Mouse (Mus musculus) CH12.LX (cell line): Measurements from ENCODE around the gene Abcc3. TPM values are rescaled to one million over a fixed set of nuclear protein-coding genes. Genes with fewer than 3 reads are reported as not detected.

Source experiments
- DNase-seq: peaks from one replicate; pipeline ENCODE4 v3.0.0-alpha.2; 2013; ENCODE audit errors: extremely low read depth
- H3K27ac ChIP-seq: 2 replicates; pipeline ENCODE4 v1.5.1; 2012; ENCODE audit warnings: low read depth, mild to moderate bottlenecking, control low read depth, moderate library complexity; ENCODE audit not compliant: insufficient read depth
- H3K27me3 ChIP-seq: replicated peaks from 2 replicates; pipeline ENCODE3; 2012; ENCODE audit warnings: inconsistent platforms
- H3K36me3 ChIP-seq, 2 experiments: replicated peaks in 1 of 2; 2 replicates each; pipeline versions ENCODE3 to v1.6.1; 2012; ENCODE audit warnings: inconsistent platforms in 1 of 2, low read length in 1 of 2, mild to moderate bottlenecking in 1 of 2, mixed read lengths in 1 of 2, moderate library complexity in 1 of 2; ENCODE audit not compliant: control insufficient read depth in 1 of 2, insufficient read depth in 1 of 2
- H3K4me1 ChIP-seq, 2 experiments: 2 replicates each; pipeline ENCODE4 v1.6.1; 2012; ENCODE audit warnings: inconsistent platforms in 1 of 2, moderate library complexity in 1 of 2; ENCODE audit not compliant: insufficient read depth in 2 of 2, control insufficient read depth in 1 of 2
- H3K4me2 ChIP-seq: 2 replicates; pipeline ENCODE4 v1.6.1; 2012; ENCODE audit warnings: low read depth, mild to moderate bottlenecking, control low read depth; ENCODE audit not compliant: poor library complexity, insufficient read depth, severe bottlenecking
- H3K4me3 ChIP-seq, 3 experiments: fragments of 150-350 bp in 1 of 3; sonication (generic) in 1 of 3; replicated peaks in 1 of 3; 2 replicates each; pipeline versions ENCODE3 to v1.5.1; 2011 to 2012; ENCODE audit warnings: low read depth in 2 of 3, low read length in 2 of 3, mild to moderate bottlenecking in 2 of 3, moderate library complexity in 2 of 3, control low read depth in 1 of 3, improper control_type of control experiment in 1 of 3, inconsistent platforms in 1 of 3, mixed read lengths in 1 of 3; ENCODE audit not compliant: poor library complexity in 1 of 3
- H3K79me2 ChIP-seq: replicated peaks from 2 replicates; pipeline ENCODE4 v1.6.1; 2012; ENCODE audit warnings: mild to moderate bottlenecking, moderate library complexity; ENCODE audit not compliant: control insufficient read depth, poor library complexity, insufficient read depth, severe bottlenecking; ENCODE audit errors: extremely low read depth
- H3K9ac ChIP-seq: 2 replicates; pipeline ENCODE4 v1.6.1; 2012; ENCODE audit warnings: low read depth, mild to moderate bottlenecking, control low read depth, moderate library complexity; ENCODE audit not compliant: insufficient read depth
- H3K9me3 ChIP-seq: replicated peaks from 2 replicates; pipeline ENCODE3; 2012; ENCODE audit warnings: low read length, inconsistent platforms, mixed read lengths
- BHLHE40 ChIP-seq: IDR thresholded peaks from 2 replicates; pipeline ENCODE4 v1.6.1; 2011; ENCODE audit warnings: mild to moderate bottlenecking, low read depth, low read length, improper control_type of control experiment
- CTCF ChIP-seq, 2 experiments: IDR thresholded peaks in 1 of 2; conservative IDR thresholded peaks in 1 of 2; 2 replicates each; pipeline ENCODE4 v1.5.1; 2011 to 2012; ENCODE audit warnings: low read depth in 2 of 2, low read length in 2 of 2, improper control_type of control experiment in 1 of 2, inconsistent platforms in 1 of 2, mild to moderate bottlenecking in 1 of 2, moderate library complexity in 1 of 2
- ELF1 ChIP-seq: IDR thresholded peaks from 2 replicates; pipeline ENCODE4 v1.6.1; 2014; ENCODE audit warnings: low read depth, mild to moderate bottlenecking, inconsistent platforms, low read length, improper control_type of control experiment
- ETS1 ChIP-seq: conservative IDR thresholded peaks from 2 replicates; pipeline ENCODE4 v1.6.1; 2012; ENCODE audit warnings: low read depth, mild to moderate bottlenecking, inconsistent platforms, low read length, improper control_type of control experiment, moderate library complexity
- GABPA ChIP-seq: IDR thresholded peaks from 2 replicates; pipeline ENCODE4 v1.6.1; 2012; ENCODE audit warnings: low read depth, low read length, improper control_type of control experiment, inconsistent platforms; ENCODE audit not compliant: insufficient replicate concordance
- HCFC1 ChIP-seq: IDR thresholded peaks from 2 replicates; pipeline ENCODE4 v1.6.1; 2012; ENCODE audit warnings: low read depth, mild to moderate bottlenecking, inconsistent platforms, low read length, improper control_type of control experiment
- IRF4 ChIP-seq: IDR thresholded peaks from 2 replicates; pipeline ENCODE4 v1.6.1; 2014; ENCODE audit warnings: low read depth, mild to moderate bottlenecking, inconsistent platforms, low read length, improper control_type of control experiment
- JUN ChIP-seq: IDR thresholded peaks from 2 replicates; pipeline ENCODE4 v1.6.1; 2011; ENCODE audit warnings: low read depth, mild to moderate bottlenecking, low read length, improper control_type of control experiment, moderate library complexity; ENCODE audit not compliant: insufficient read depth
- KAT2A ChIP-seq: IDR thresholded peaks from 2 replicates; pipeline ENCODE4 v1.6.1; 2012; ENCODE audit warnings: low read length, improper control_type of control experiment, inconsistent platforms; ENCODE audit not compliant: insufficient replicate concordance
- MAX ChIP-seq: IDR thresholded peaks from 2 replicates; pipeline ENCODE4 v1.6.1; 2011; ENCODE audit warnings: low read length, improper control_type of control experiment
- PAX5 ChIP-seq: IDR thresholded peaks from 2 replicates; pipeline ENCODE4 v1.6.1; 2012; ENCODE audit warnings: low read length, inconsistent platforms, mixed read lengths
- POLR2A ChIP-seq: IDR thresholded peaks from 2 replicates; pipeline ENCODE4 v1.6.1; 2011; ENCODE audit warnings: low read depth, mild to moderate bottlenecking, improper control_type of control experiment, low read length
- SIN3A ChIP-seq: IDR thresholded peaks from 2 replicates; pipeline ENCODE4 v1.6.1; 2012; ENCODE audit warnings: low read length, improper control_type of control experiment, inconsistent platforms
- SMC3 ChIP-seq: IDR thresholded peaks from 2 replicates; pipeline ENCODE4 v1.6.1; 2011; ENCODE audit warnings: low read depth, low read length, improper control_type of control experiment
- TBP ChIP-seq: conservative IDR thresholded peaks from 2 replicates; pipeline ENCODE4 v1.6.1; 2011; ENCODE audit warnings: low read depth, low read length, improper control_type of control experiment
- TCF12 ChIP-seq: IDR thresholded peaks from 2 replicates; pipeline ENCODE4 v1.6.1; 2014; ENCODE audit warnings: low read depth, mild to moderate bottlenecking, inconsistent platforms, low read length, improper control_type of control experiment
- UBTF ChIP-seq: IDR thresholded peaks from 2 replicates; pipeline ENCODE4 v1.6.1; 2012; ENCODE audit warnings: low read depth, mild to moderate bottlenecking, inconsistent platforms, low read length, improper control_type of control experiment, moderate library complexity
- USF1 ChIP-seq: IDR thresholded peaks from 2 replicates; pipeline ENCODE4 v1.6.1; 2014; ENCODE audit warnings: low read depth, mild to moderate bottlenecking, inconsistent platforms, low read length, improper control_type of control experiment
- USF2 ChIP-seq: conservative IDR thresholded peaks from 2 replicates; pipeline ENCODE4 v1.6.1; 2011; ENCODE audit warnings: low read depth, low read length, improper control_type of control experiment
- ZC3H11A ChIP-seq: IDR thresholded peaks from 2 replicates; pipeline ENCODE4 v1.6.1; 2012; ENCODE audit warnings: low read depth, mild to moderate bottlenecking, inconsistent platforms, low read length, improper control_type of control experiment
- ZNF384 ChIP-seq: IDR thresholded peaks from 2 replicates; pipeline ENCODE4 v1.6.1; 2012; ENCODE audit warnings: low read depth, low read length, improper control_type of control experiment, inconsistent platforms
- dilution Hi-C: fragments of 300-500 bp; cut with MboI; formaldehyde crosslinking; loops from 2 replicates; pipeline ENCODE4 v1.14.3; 2020; ENCODE audit warnings: low sequenced_read_pairs; ENCODE audit not compliant: extremely low pct_unique_long_range_greater_than_20kb, extremely low pct_ligation_motif_present
- in situ Hi-C: fragments of 300-500 bp; cut with MboI; formaldehyde crosslinking; loops from 3 replicates; pipeline ENCODE4 v1.14.3; 2019; ENCODE audit warnings: low sequenced_read_pairs, low pct_ligation_motif_present, low pct_unique_long_range_greater_than_20kb, mixed read lengths
- polyA plus RNA-seq: library from polyadenylated mRNA; unstranded; fragments of >175 nt; gene quantifications from 2 replicates; pipeline ENCODE4 v1.2.1, GENCODE M21; 2012; ENCODE audit warnings: low read depth; ENCODE audit not compliant: insufficient read length
- total RNA-seq, 2 experiments: library from RNA; depleted of rRNA; stranded (reverse); fragments of 300-350 nt in 1 of 2; fragments of >200 nt in 1 of 2; gene quantifications; 2 replicates each; pipeline ENCODE4 v1.2.3; 2012 to 2014

The Abcc3 gene
- total and polyA plus RNA-seq, 3 experiments: 0.21 to 0.66 (median 0.40) TPM

- Histone ChIP-seq H3K4me2 (no peak overlapping the region), H3K4me3 (no peak overlapping the region), H3K27ac (no peak overlapping the region), H3K4me1 (peaks cover 12 to 27% of the 10 kb centered on the region in 2 experiments), H3K27me3 (peaks cover 3% of the 10 kb centered on the region), H3K36me3 (no peaks in the 10 kb centered on the region), H3K9me3 (peaks cover 4% of the 10 kb centered on the region), H3K9ac (no peak overlapping the region), H3K79me2 (no peaks in the 10 kb centered on the region)
- DNase-seq: no peak
- TF ChIP-seq JUN (no peak), TBP (no peak), USF2 (no peak)
- in situ Hi-C loops (no loop called here), dilution Hi-C loops (no loop called here)
Observed at GRCm38 (mm10) chr11:94362101-94362500, 30.7 kb downstream of the Abcc3 start.

DNA sequence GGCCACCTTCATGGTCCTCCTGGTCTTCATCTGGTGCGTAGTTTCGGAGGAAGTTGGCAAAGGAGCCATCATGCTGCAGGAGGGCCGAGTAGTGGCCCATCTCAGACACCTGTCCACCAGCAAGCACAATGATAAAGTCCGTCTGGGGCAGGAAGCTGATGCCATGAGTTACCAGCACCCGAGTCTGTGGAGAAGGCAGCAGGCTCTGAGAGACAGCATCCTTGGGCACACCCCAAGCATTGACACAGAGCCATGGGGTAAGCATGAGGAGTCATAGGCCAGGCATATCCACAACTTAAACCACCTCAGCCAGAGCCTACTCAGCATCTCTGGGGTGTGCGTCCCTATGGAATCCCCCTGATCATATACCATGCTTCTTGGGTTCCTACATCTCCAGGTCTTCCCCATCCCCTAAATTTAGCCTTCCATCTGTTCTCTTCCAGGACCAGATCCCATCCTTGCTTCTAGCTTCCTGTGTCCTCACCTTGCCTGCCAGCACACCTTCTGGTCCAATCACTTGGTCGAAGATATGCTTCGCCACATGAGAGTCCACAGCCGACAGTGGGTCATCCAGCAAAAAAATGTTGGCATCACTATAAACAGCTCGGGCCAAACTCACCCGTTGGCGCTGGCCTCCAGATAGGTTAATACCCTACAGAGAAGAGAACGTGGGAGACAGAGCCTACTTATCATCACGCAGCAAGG, 31.5 kb downstream of the Abcc3 start:
- H3K4me2 ChIP-seq: no peak overlapping the region
- no peak overlapping the region for H3K9ac ChIP-seq
- no peaks in the 10 kb centered on the region for H3K79me2 ChIP-seq
- in situ Hi-C loops: no loop called here
- no peak for TF ChIP-seq PAX5
- no peak for TF ChIP-seq GABPA
- no peak for TF ChIP-seq KAT2A
- no peak for TF ChIP-seq HCFC1
- no peak for TF ChIP-seq MAX
- no peak for TF ChIP-seq USF1
- TF ChIP-seq BHLHE40: no peak
- TF ChIP-seq JUN: no peak
- no peak for TF ChIP-seq ZNF384
- TF ChIP-seq SMC3: no peak
- TF ChIP-seq POLR2A: no peak
- no peak for TF ChIP-seq CTCF (conservative IDR thresholded peaks at IDR 0.05 in 1 of 2, IDR thresholded peaks at IDR 0.05 in 1 of 2; ENCODE audit: low read depth in 2 of 2, low read length in 2 of 2)
- peaks cover 4% of the 10 kb centered on the region for H3K9me3 ChIP-seq
- no peaks in the 10 kb centered on the region for H3K36me3 ChIP-seq
- dilution Hi-C loops: no loop called here
- no peak overlapping the region for H3K27ac ChIP-seq
- no peak overlapping the region for H3K4me3 ChIP-seq
- no peak for DNase-seq
- H3K4me1 ChIP-seq: peaks cover 16 to 34% of the 10 kb centered on the region in 2 experiments
- H3K27me3 ChIP-seq: peaks cover 3% of the 10 kb centered on the region

DNA sequence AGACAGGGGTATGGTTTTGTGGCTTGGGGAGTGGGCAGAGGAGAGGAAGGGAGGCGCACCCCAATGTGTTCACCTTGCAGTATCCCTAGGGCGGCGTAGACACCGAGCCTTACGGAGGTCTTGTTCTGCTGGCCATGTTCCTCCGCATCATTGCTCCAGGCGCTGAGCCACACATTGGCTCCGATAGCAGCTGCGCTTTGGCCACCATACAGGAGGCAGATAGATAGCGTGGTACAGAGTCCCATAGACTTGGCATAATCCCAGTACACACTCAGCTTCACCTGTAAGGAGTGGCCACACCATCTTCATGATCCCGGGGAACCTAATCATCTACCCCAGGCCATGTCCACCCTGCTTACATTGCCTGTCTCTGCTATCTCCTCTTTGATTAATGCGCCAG, 33.6 kb downstream of the Abcc3 start:
- Histone ChIP-seq H3K4me3 (no peak overlapping the region), H3K9ac (no peak overlapping the region), H3K79me2 (no peaks in the 10 kb centered on the region), H3K4me2 (no peak overlapping the region), H3K9me3 (no peaks in the 10 kb centered on the region), H3K27ac (no peak overlapping the region), H3K27me3 (peaks cover 3% of the 10 kb centered on the region), H3K4me1 (peaks cover 24 to 53% of the 10 kb centered on the region in 2 experiments), H3K36me3 (no peaks in the 10 kb centered on the region)
- DNase-seq: no peak
- dilution Hi-C loops: no loop called here
- TF ChIP-seq SIN3A (no peak), KAT2A (no peak), ZNF384 (no peak), MAX (no peak), ETS1 (no peak), ZC3H11A (no peak), TCF12 (no peak), BHLHE40 (no peak), UBTF (no peak), IRF4 (no peak), HCFC1 (no peak), GABPA (no peak), ELF1 (no peak), SMC3 (no peak)
- in situ Hi-C loops: no loop called here
